Mouse (Mus musculus) limb, embryonic 10.5 days (tissue): Measurements from ENCODE around the gene Sh2d3c. TPM values are rescaled to one million over a fixed set of nuclear protein-coding genes. Genes with fewer than 3 reads are reported as not detected.

Experiments
- DNase-seq: peaks from one replicate; pipeline ENCODE4 v3.0.0-alpha.2; 2017; ENCODE audit warnings: low spot score
- H3K27ac ChIP-seq: fragments of 300-500 bp; sonication (generic); 2 replicates; pipeline ENCODE4 v1.5.1; 2016; ENCODE audit warnings: mild to moderate bottlenecking
- H3K27me3 ChIP-seq: fragments of 300-500 bp; sonication (generic); 2 replicates; pipeline ENCODE4 v1.6.1; 2016; ENCODE audit warnings: low read depth, mild to moderate bottlenecking; ENCODE audit not compliant: poor library complexity, severe bottlenecking
- H3K36me3 ChIP-seq: fragments of 300-500 bp; sonication (generic); 2 replicates; pipeline ENCODE4 v1.6.1; 2016; ENCODE audit warnings: mild to moderate bottlenecking, moderate library complexity
- H3K4me1 ChIP-seq: fragments of 300-500 bp; sonication (generic); 2 replicates; pipeline ENCODE4 v1.6.1; 2016
- H3K4me3 ChIP-seq: fragments of 300-500 bp; sonication (generic); 2 replicates; pipeline ENCODE4 v1.5.1; 2016; ENCODE audit warnings: mild to moderate bottlenecking, moderate library complexity
- H3K9me3 ChIP-seq: fragments of 300-500 bp; sonication (generic); replicated peaks from 2 replicates; pipeline ENCODE4 v1.6.1; 2016; ENCODE audit warnings: mild to moderate bottlenecking
- WGBS: fragments of 180-500 bp; shearing (Covaris S2); methylation state at CpG from one replicate; pipeline ENCODE4 v1.1.7; 2016; 5-methylcytosine and 5-hydroxymethylcytosine counted together
- polyA plus RNA-seq: library from polyadenylated mRNA; unstranded; fragments of >200 nt; fragmentation: Nextera tagmentation; extraction: Ambion mirVana; gene quantifications from 2 replicates; pipeline ENCODE4 v1.2.1, GENCODE M21; 2016

Gene Sh2d3c
- polyA plus RNA-seq, 1 experiment from 2014 or later = 20.9 TPM

GRCm38 (mm10) chr2:32772626-32773279 lies 51.9 kb downstream of the Sh2d3c start:
- 84% methylated on average over 8 of the region's 8 CpGs for WGBS
- DNase-seq = no peak
- Histone ChIP-seq H3K4me3 (no peak overlapping the region), H3K9me3 (no peaks in the 10 kb centered on the region), H3K4me1 (peaks cover 31% of the 10 kb centered on the region), H3K27me3 (peaks cover 13% of the 10 kb centered on the region), H3K36me3 (no peaks in the 10 kb centered on the region), H3K27ac (no peak overlapping the region)

- under 1% methylated on average over 46 of the region's 46 CpGs for WGBS
- peaks cover 31% of the 10 kb centered on the region for H3K4me1 ChIP-seq
- H3K36me3 ChIP-seq = no peaks in the 10 kb centered on the region
- H3K27me3 ChIP-seq = peaks cover 13% of the 10 kb centered on the region
- peak; percentile 98 for DNase-seq
- peak within 1 kb of the TSS; percentile 66 for H3K4me3 ChIP-seq
- H3K27ac ChIP-seq = peak within 1 kb of the TSS; percentile 79
- no peaks in the 10 kb centered on the region for H3K9me3 ChIP-seq
Measured at GRCm38 (mm10) chr2:32775359-32776074, 54.7 kb downstream of the Sh2d3c start, which contains the start of the genes Ttc16 and Ptrh1. Ttc16 (minus strand) TSS chr2:32775633. Ptrh1 (plus strand) TSS chr2:32775786.

- Histone ChIP-seq H3K27ac (no peak overlapping the region), H3K9me3 (no peaks in the 10 kb centered on the region), H3K4me3 (peak overlapping the region; percentile 66), H3K27me3 (peaks cover 13% of the 10 kb centered on the region), H3K4me1 (peaks cover 31% of the 10 kb centered on the region), H3K36me3 (no peaks in the 10 kb centered on the region)
- WGBS = 20% methylated on average over 22 of the region's 22 CpGs
- peak; percentile 40 for DNase-seq
Measured at GRCm38 (mm10) chr2:32776192-32776591, 55.3 kb downstream of the Sh2d3c start.

- Histone ChIP-seq H3K27me3 (peaks cover 13% of the 10 kb centered on the region), H3K27ac (no peak overlapping the region), H3K4me3 (no peak overlapping the region), H3K36me3 (no peaks in the 10 kb centered on the region), H3K4me1 (peaks cover 24% of the 10 kb centered on the region), H3K9me3 (no peaks in the 10 kb centered on the region)
- 88% methylated on average over 6 of the region's 6 CpGs for WGBS
- no peak for DNase-seq
Measured at GRCm38 (mm10) chr2:32778081-32778480, 57.2 kb downstream of the Sh2d3c start.

GRCm38 (mm10) chr2:32779131-32779530 lies 58.3 kb downstream of the Sh2d3c start:
- H3K9me3 ChIP-seq = no peaks in the 10 kb centered on the region
- no peak overlapping the region for H3K4me3 ChIP-seq
- H3K4me1 ChIP-seq = peaks cover 31% of the 10 kb centered on the region
- peaks cover 13% of the 10 kb centered on the region for H3K27me3 ChIP-seq
- no peaks in the 10 kb centered on the region for H3K36me3 ChIP-seq
- DNase-seq = peak; percentile 73
- H3K27ac ChIP-seq = no peak overlapping the region
- 17% methylated on average over 8 of the region's 8 CpGs for WGBS

- Histone ChIP-seq H3K27me3 (peaks cover 13% of the 10 kb centered on the region), H3K9me3 (no peaks in the 10 kb centered on the region), H3K4me3 (no peak overlapping the region), H3K27ac (no peak overlapping the region), H3K4me1 (peaks cover 33% of the 10 kb centered on the region), H3K36me3 (no peaks in the 10 kb centered on the region)
- DNase-seq = no peak
- WGBS = 90% methylated on average over 6 of the region's 6 CpGs
Measured at GRCm38 (mm10) chr2:32779714-32780113, 58.9 kb downstream of the Sh2d3c start.

GRCm38 (mm10) chr2:32781710-32782109 lies 60.9 kb downstream of the Sh2d3c start:
- Histone ChIP-seq H3K4me3 (no peak overlapping the region), H3K27ac (no peak overlapping the region), H3K27me3 (peaks cover 6% of the 10 kb centered on the region), H3K9me3 (no peaks in the 10 kb centered on the region), H3K36me3 (no peaks in the 10 kb centered on the region), H3K4me1 (peaks cover 15% of the 10 kb centered on the region)
- DNase-seq = no peak
- 74% methylated on average over 6 of the region's 6 CpGs for WGBS

- no peaks in the 10 kb centered on the region for H3K36me3 ChIP-seq
- H3K9me3 ChIP-seq = no peaks in the 10 kb centered on the region
- H3K27me3 ChIP-seq = no peaks in the 10 kb centered on the region
- peaks cover 16% of the 10 kb centered on the region for H3K4me1 ChIP-seq
- DNase-seq = no peak
- H3K27ac ChIP-seq = peak within 1 kb of the TSS; percentile 53
- H3K4me3 ChIP-seq = no peak within 1 kb of the TSS
- WGBS = 63% methylated on average over 4 of the region's 4 CpGs
Measured at GRCm38 (mm10) chr2:32784048-32784681, 63.3 kb downstream of the Sh2d3c start, which contains the start of gene Cfap157. Cfap157 (minus strand) TSS chr2:32784428.

GRCm38 (mm10) chr2:32787176-32787575 lies 66.3 kb downstream of the Sh2d3c start:
- Histone ChIP-seq H3K27me3 (no peaks in the 10 kb centered on the region), H3K4me1 (peaks cover 14% of the 10 kb centered on the region), H3K4me3 (no peak overlapping the region), H3K36me3 (no peaks in the 10 kb centered on the region), H3K9me3 (no peaks in the 10 kb centered on the region), H3K27ac (no peak overlapping the region)
- 60% methylated on average over 6 of the region's 6 CpGs for WGBS
- DNase-seq = no peak

GRCm38 (mm10) chr2:32788581-32788980 lies 67.7 kb downstream of the Sh2d3c start:
- Histone ChIP-seq H3K27me3 (no peaks in the 10 kb centered on the region), H3K4me3 (no peak overlapping the region), H3K36me3 (peaks cover under 1% of the 10 kb centered on the region; the same call in 1 of the 2 replicates), H3K9me3 (no peaks in the 10 kb centered on the region), H3K27ac (no peak overlapping the region), H3K4me1 (peaks cover 13% of the 10 kb centered on the region)
- WGBS = 55% methylated on average over 2 of the region's 2 CpGs
- DNase-seq = no peak

- no peak overlapping the region for H3K4me3 ChIP-seq
- 0 out of 2 replicates have a peak, but pooled peaks cover 3% of the 10 kb centered on the region for H3K4me1 ChIP-seq
- 92% methylated on average over 6 of the region's 6 CpGs for WGBS
- H3K27ac ChIP-seq = no peak overlapping the region
- no peak for DNase-seq
- peaks cover 13% of the 10 kb centered on the region for H3K36me3 ChIP-seq
- no peaks in the 10 kb centered on the region for H3K9me3 ChIP-seq
- no peaks in the 10 kb centered on the region for H3K27me3 ChIP-seq
Measured at GRCm38 (mm10) chr2:32791297-32791696, 70.4 kb downstream of the Sh2d3c start.

- H3K9me3 ChIP-seq = no peaks in the 10 kb centered on the region
- peaks cover 37% of the 10 kb centered on the region for H3K36me3 ChIP-seq
- 0 out of 2 replicates have a peak, but pooled peaks cover 9% of the 10 kb centered on the region for H3K4me1 ChIP-seq
- 89% methylated on average over 13 of the region's 13 CpGs for WGBS
- H3K27ac ChIP-seq = no peak overlapping the region
- H3K27me3 ChIP-seq = no peaks in the 10 kb centered on the region
- DNase-seq = no peak
- no peak overlapping the region for H3K4me3 ChIP-seq
Measured at GRCm38 (mm10) chr2:32795748-32796418, 75.0 kb downstream of the Sh2d3c start.
